Mouse (Mus musculus) midbrain, embryonic 16.5 days (tissue): Measurements from ENCODE around the gene 2810006K23Rik. TPM values are rescaled to one million over a fixed set of nuclear protein-coding genes. Genes with fewer than 3 reads are reported as not detected.

Experiments
- polyA plus RNA-seq: library from polyadenylated mRNA; unstranded; fragments of >200 nt; fragmentation: Nextera tagmentation; extraction: Ambion mirVana; gene quantifications from 2 replicates; pipeline ENCODE4 v1.2.1, GENCODE M21; 2015

2810006K23Rik gene
- polyA plus RNA-seq, 1 experiment from 2014 or later, result 11.1 TPM

Other genes starting within 250 kb of the 2810006K23Rik start
- 15.5 and 21.7 TPM in 2 replicates for gene Abcb9, start 232.3 kb upstream of the 2810006K23Rik start, polyA plus RNA-seq
- gene Ogfod2, start 215.8 kb upstream of the 2810006K23Rik start, polyA plus RNA-seq, result 41.8 and 43.7 TPM in 2 replicates
- 78.0 and 81.6 TPM in 2 replicates for gene Arl6ip4, start 212.0 kb upstream of the 2810006K23Rik start, polyA plus RNA-seq
- gene Pitpnm2, start 78.3 kb upstream of the 2810006K23Rik start, polyA plus RNA-seq, result 9.6 and 10.9 TPM in 2 replicates
- gene Mphosph9, start 117 bp upstream of the 2810006K23Rik start, polyA plus RNA-seq, result 9.3 and 10.8 TPM in 2 replicates
- 40.4 and 53.6 TPM in 2 replicates for gene Cdk2ap1, start 35.0 kb downstream of the 2810006K23Rik start, polyA plus RNA-seq
- gene Sbno1, start 97.9 kb downstream of the 2810006K23Rik start, polyA plus RNA-seq, result 94.5 and 113 TPM in 2 replicates
- gene Kmt5a, start 111.8 kb downstream of the 2810006K23Rik start, polyA plus RNA-seq, result 12.3 and 15.4 TPM in 2 replicates
- gene Rilpl2, start 150.3 kb downstream of the 2810006K23Rik start, polyA plus RNA-seq, result 25.3 and 29.9 TPM in 2 replicates
- 19.9 and 21.7 TPM in 2 replicates for gene Snrnp35, start 155.0 kb downstream of the 2810006K23Rik start, polyA plus RNA-seq
- 10.6 and 11.7 TPM in 2 replicates for gene Rilpl1, start 203.3 kb downstream of the 2810006K23Rik start, polyA plus RNA-seq
- 340 and 348 TPM in 2 replicates for gene Tmed2, start 212.6 kb downstream of the 2810006K23Rik start, polyA plus RNA-seq
- gene Ddx55, start 224.8 kb downstream of the 2810006K23Rik start, polyA plus RNA-seq, result 25.7 and 27.8 TPM in 2 replicates